Mouse (Mus musculus): ENCODE measurements at regions not wholly inside any gene's neighbourhood (a gene's known extent, or its start where the extent isn't known, plus 50 kb on each side); places are given as distances from the start of the nearest gene placed in this dataset.

DNA sequence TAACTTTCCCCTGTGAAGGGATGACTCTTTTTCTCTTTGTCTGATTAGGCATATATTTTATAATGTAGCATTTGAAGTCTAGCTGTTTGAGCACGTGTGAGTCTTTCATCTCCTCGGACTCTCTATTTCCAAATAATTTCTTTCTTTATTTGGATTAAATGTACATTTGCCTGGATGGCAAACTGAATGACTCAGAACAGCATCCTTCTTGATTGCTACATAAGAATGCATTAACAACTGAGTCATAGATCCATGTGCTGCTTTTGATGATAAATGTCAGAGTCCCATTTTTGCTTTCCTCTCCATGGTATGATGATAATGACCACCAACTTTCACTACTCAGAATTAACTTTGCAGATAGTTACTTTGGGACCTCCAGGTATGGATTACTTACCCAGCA lies 571.5 kb downstream of the Cetn3 start:
- TF ChIP-seq CTCF (conservative IDR thresholded peaks at IDR 0.05; ENCODE audit: insufficient read depth, insufficient read length, low read depth, low read length) (no peak), POLR2A (IDR thresholded peaks at IDR 0.05; ENCODE audit: low read depth, low read length) (no peak)
